Mouse (Mus musculus) C2C12 (cell line): ENCODE data around the gene Lmtk2. TPM values are rescaled to one million over a fixed set of nuclear protein-coding genes. Genes with fewer than 3 reads are reported as not detected.

Experiments used
- H3K27me3 ChIP-seq: one replicate; pipeline ENCODE4 v1.6.1; 2011; ENCODE audit not compliant: control insufficient read depth, insufficient read depth, insufficient read length
- H3K36me3 ChIP-seq: one replicate; pipeline ENCODE4 v1.6.1; 2011; ENCODE audit not compliant: control insufficient read depth, insufficient read depth
- H3K4me3 ChIP-seq: one replicate; pipeline ENCODE4 v1.5.1; 2011; ENCODE audit warnings: mild to moderate bottlenecking, control low read depth; ENCODE audit not compliant: poor library complexity, insufficient read depth, severe bottlenecking
- H3K79me2 ChIP-seq: one replicate; pipeline ENCODE4 v1.6.1; 2011; ENCODE audit not compliant: control insufficient read depth, insufficient read depth
- H3K79me3 ChIP-seq: one replicate; pipeline ENCODE4 v1.6.1; 2011; ENCODE audit warnings: low read depth, control low read depth
- H3ac ChIP-seq: one replicate; pipeline ENCODE3; 2011; ENCODE audit warnings: low read depth; ENCODE audit not compliant: control insufficient read depth, insufficient read length
- CEBPB ChIP-seq: IDR thresholded peaks from one replicate; pipeline ENCODE4 v1.6.1; 2011; ENCODE audit warnings: low read depth, mild to moderate bottlenecking, control low read depth, moderate library complexity
- CTCF ChIP-seq: IDR thresholded peaks from one replicate; pipeline ENCODE4 v1.5.1; 2011; ENCODE audit not compliant: control insufficient read depth, insufficient read depth, insufficient read length
- FOSL1 ChIP-seq: IDR thresholded peaks from one replicate; pipeline ENCODE4 v1.8.0; 2011; ENCODE audit warnings: mild to moderate bottlenecking, low read length; ENCODE audit not compliant: poor library complexity, insufficient read depth, severe bottlenecking
- MAX ChIP-seq: IDR thresholded peaks from one replicate; pipeline ENCODE4 v1.6.1; 2011; ENCODE audit warnings: mild to moderate bottlenecking, control low read depth
- MYOD1 ChIP-seq: IDR thresholded peaks from one replicate; pipeline ENCODE4 v1.6.1; 2011; ENCODE audit warnings: low read depth; ENCODE audit not compliant: control insufficient read depth, insufficient read length
- MYOG ChIP-seq: IDR thresholded peaks from one replicate; pipeline ENCODE4 v1.6.1; 2011; ENCODE audit not compliant: control insufficient read depth, insufficient read length; ENCODE audit errors: extremely low read depth
- USF1 ChIP-seq: IDR thresholded peaks from one replicate; pipeline ENCODE4 v1.6.1; 2011; ENCODE audit warnings: low read depth, mild to moderate bottlenecking, control low read depth, moderate library complexity
- polyA plus RNA-seq: library from polyadenylated mRNA; unstranded; fragments of >200 nt; fragmentation: generic; extraction: Trizol; gene quantifications from one replicate; pipeline ENCODE4 v1.2.1, GENCODE M21; 2012; ENCODE audit warnings: missing spikeins

Gene Lmtk2
- polyA plus RNA-seq, 1 experiment, result 4.9 TPM

- no peaks in the 10 kb centered on the region for H3K27me3 ChIP-seq
- TF ChIP-seq FOSL1 (no peak), MAX (no peak), MYOD1 (no peak), MYOG (no peak), USF1 (no peak), CEBPB (no peak), CTCF (no peak)
- no peaks in the 10 kb centered on the region for H3K79me3 ChIP-seq
These were observed 65.5 kb downstream of the Lmtk2 start for GRCm38 (mm10) chr5:144165756-144166155.

GRCm38 (mm10) chr5:144169275-144169975, 69.2 kb downstream of the Lmtk2 start:
- no peak overlapping the region for H3ac ChIP-seq
- H3K4me3 ChIP-seq, result no peak overlapping the region
- TF ChIP-seq MAX (no peak), USF1 (no peak), MYOG (no peak), FOSL1 (no peak), CEBPB (no peak), MYOD1 (no peak), CTCF (no peak)
- H3K79me2 ChIP-seq, result no peaks in the 10 kb centered on the region
- no peaks in the 10 kb centered on the region for H3K27me3 ChIP-seq
- H3K36me3 ChIP-seq, result peaks cover 27% of the 10 kb centered on the region
- H3K79me3 ChIP-seq, result no peaks in the 10 kb centered on the region

More at GRCm38 (mm10) chr5:144165756-144166155, 65.5 kb downstream of the Lmtk2 start:
- Histone ChIP-seq H3ac (no peak overlapping the region), H3K79me2 (no peaks in the 10 kb centered on the region), H3K4me3 (no peak overlapping the region), H3K36me3 (peaks cover 12% of the 10 kb centered on the region)

- peaks cover 28% of the 10 kb centered on the region for H3K36me3 ChIP-seq
- H3ac ChIP-seq, result no peak overlapping the region
- H3K79me2 ChIP-seq, result no peaks in the 10 kb centered on the region
- TF ChIP-seq MYOD1 (no peak), MAX (no peak), CTCF (no peak), FOSL1 (no peak)
- no peaks in the 10 kb centered on the region for H3K79me3 ChIP-seq
- no peaks in the 10 kb centered on the region for H3K27me3 ChIP-seq
- H3K4me3 ChIP-seq, result no peak overlapping the region
These were observed 73.4 kb downstream of the Lmtk2 start for GRCm38 (mm10) chr5:144173648-144174047.

GRCm38 (mm10) chr5:144178216-144178615, 78.0 kb downstream of the Lmtk2 start:
- no peaks in the 10 kb centered on the region for H3K79me2 ChIP-seq
- no peak overlapping the region for H3K4me3 ChIP-seq
- H3ac ChIP-seq, result no peak overlapping the region
- H3K27me3 ChIP-seq, result no peaks in the 10 kb centered on the region
- peaks cover 15% of the 10 kb centered on the region for H3K36me3 ChIP-seq
- peaks cover 1% of the 10 kb centered on the region for H3K79me3 ChIP-seq
- TF ChIP-seq MAX, result no peak
- TF ChIP-seq CEBPB, result no peak

DNA sequence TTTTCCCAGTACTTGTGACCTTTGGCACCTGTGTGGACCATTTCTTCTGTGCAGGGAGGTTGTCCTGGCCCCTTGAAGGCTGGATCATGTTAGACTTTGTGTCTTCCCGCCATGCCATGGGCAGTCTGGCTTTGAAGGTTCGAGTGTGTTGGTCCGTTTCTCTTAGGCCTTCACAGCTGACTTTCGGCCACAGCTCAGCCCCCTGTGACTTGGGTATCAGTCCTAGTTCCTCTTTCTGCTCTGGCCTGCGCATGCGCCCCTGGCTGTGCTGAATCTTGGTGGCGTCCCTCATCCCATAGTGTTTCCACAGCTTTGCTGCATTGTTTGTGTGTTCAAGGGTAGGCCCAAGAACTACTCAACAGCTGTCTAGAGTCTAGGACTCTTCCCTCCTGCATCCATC, 81.0 kb downstream of the Lmtk2 start:
- Histone ChIP-seq H3K27me3 (no peaks in the 10 kb centered on the region), H3K79me3 (peaks cover 1% of the 10 kb centered on the region), H3ac (no peak overlapping the region), H3K4me3 (no peak overlapping the region), H3K36me3 (peaks cover 5% of the 10 kb centered on the region), H3K79me2 (no peaks in the 10 kb centered on the region)
- no peak for TF ChIP-seq FOSL1
- TF ChIP-seq CEBPB, result no peak
- no peak for TF ChIP-seq USF1
- TF ChIP-seq MAX, result no peak
- TF ChIP-seq CTCF, result no peak
- TF ChIP-seq MYOG, result no peak
- TF ChIP-seq MYOD1, result no peak

DNA sequence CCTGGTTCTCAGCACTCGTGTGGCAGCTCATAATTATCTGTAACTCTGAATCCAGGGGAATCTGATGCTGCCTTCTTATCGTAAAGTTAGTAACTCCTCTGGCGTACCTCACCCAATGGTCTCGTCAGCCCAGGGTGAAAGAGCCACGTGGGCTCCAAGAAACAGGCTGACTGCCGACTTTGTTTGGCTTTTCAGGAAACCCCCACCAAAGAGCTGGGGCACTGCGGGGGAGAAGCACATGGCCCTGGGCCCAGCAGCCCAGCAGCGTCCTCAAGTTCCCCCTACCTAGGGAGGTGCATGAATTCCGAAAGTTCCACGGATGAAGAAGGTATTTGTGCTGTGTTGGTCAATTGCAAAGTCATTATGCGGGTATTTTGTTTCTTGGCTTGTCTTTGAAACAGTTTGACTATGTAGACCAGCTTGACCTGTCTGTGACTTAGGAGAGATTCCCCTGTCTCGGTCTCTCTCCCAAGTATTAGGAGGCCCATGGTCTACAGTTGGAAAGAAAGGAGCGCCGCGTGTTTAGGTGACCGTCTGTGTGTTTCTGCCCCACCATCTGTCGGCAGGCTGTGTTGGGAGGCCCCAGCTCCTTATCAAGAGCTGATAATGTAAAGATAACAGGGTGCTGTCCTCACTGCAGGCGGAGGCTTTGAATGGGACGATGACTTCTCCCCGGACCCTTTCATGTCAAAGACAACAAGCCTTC, 82.5 kb downstream of the Lmtk2 start:
- TF ChIP-seq CTCF, result no peak
- TF ChIP-seq MYOD1, result no peak
- no peak for TF ChIP-seq FOSL1
- no peak for TF ChIP-seq USF1
- TF ChIP-seq MAX, result no peak
- no peak for TF ChIP-seq CEBPB
- no peak for TF ChIP-seq MYOG
- no peaks in the 10 kb centered on the region for H3K27me3 ChIP-seq
- H3K4me3 ChIP-seq, result no peak overlapping the region
- no peaks in the 10 kb centered on the region for H3K79me2 ChIP-seq
- H3K36me3 ChIP-seq, result no peaks in the 10 kb centered on the region
- peaks cover 1% of the 10 kb centered on the region for H3K79me3 ChIP-seq
- H3ac ChIP-seq, result no peak overlapping the region
